Mouse (Mus musculus) urinary bladder, postnatal 25 days (tissue): ENCODE data around the gene Hoxa5.

Source experiments
- DNase-seq: peaks from one replicate; pipeline ENCODE4 v3.0.0; 2022; ENCODE audit warnings: low spot score

The Hoxa5 gene

DNA sequence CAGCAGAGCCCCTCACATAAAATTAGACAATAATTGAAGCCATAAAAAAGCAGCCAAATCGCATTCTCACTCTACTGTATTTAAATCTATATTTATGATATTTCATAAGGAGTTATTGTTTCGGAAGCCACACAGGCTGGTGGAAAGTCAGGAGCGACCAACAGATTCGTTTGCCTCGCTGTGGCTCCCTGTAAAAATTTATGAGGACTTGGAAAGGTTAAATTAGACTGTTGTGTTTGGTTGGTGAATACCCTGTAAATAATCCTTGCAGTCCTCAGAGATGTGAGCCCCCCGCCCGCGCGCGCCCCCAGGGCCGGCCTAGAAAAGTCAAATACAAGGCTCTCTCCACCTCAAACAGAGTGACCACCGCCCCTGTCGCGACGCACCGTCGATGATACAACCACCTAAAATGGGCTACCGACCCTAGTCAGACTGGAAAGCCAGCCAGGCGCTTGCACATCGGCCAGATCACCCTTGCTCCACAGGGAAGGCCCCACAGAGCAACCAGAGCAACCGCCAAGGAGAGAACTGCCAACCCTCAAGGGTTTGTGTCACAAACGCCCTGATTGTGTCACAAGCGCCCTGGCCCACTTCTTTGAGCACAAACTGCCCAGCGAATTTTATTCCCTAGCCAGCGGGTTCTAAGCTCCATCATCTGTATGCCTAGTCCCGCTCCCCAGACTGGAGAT lies 22.3 kb upstream of the Hoxa5 start:
- peak; percentile 48 for DNase-seq

DNA sequence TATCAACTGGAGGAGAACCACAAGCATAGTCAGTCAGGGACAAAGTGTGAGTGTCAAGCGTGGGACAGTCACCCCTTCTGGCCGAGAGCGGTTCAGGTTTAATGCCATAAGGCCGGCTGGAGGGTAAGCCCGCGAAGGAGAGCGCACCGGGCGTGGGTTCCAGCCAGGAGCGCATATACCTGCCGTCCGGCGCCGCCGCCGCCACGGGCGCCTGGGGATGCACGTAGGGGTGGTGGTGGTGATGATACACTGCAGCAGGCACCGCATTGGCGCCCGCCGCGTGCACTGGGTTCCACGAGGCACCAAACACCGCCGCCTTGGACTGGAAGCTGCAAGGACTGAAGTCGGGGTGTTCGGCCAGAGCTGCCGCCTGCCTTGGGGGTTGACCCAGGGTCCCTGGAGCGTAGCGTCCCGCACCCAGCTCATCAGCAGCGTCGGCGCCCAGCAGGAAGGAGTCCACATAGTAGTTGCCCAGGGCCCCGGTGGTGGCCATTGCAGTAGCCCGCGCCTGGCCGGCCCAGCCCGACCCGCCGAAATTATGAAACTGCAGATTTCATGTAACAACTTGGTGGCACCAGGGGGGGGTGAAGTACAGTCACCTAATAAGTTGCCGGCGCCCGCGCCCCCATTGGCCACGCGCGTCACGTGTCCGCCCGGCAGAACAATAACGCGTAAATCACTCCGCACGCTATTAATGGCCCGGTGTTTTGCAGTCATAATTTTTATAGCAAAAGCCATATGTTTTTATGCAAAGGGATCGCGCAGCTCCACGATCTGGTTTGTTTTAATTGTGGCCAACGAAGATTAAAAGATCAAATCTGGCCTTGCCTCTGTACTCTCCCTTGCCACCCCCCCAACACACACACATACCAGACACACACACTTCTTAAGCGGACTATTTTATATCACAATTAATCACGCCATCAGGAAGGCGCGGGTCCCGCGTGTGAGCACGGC lies 21.5 kb upstream of the Hoxa5 start:
- DNase-seq = peak; percentile 81

DNA sequence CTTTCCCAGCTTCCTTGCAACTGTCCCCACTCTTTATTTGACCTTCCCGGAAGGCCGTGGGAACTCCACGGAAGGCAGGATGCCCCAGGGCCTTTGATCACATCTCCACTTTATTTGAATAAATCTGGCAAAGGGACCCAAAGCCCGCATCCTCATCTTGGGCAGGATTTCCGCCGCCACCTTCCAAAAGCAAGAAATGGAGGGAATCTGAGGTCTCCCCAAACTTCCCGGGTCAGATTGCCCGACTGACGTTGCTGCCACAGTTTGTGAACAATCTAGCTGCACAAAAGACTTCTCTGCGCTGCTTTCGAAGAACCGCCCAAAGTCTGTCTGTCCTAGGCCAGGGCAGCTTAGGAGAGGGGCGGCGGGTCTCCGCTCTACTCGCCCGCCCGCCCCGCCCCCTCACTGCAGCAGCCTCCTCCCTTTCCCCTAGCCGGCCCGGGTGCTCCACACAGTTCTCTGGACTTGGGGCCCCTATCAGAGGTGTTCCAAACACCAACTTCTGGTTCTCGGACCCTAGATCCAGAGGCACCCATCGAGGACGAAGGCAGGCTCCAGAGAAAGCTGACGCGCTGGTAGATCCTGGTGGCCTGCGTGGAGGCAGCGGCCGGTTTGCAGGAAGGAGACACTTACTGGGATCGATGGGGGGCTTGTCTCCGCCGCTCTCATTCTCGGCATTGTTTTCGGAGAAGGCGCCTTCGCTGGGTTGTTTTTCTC lies 20.7 kb upstream of the Hoxa5 start:
- DNase-seq = no peak

DNA sequence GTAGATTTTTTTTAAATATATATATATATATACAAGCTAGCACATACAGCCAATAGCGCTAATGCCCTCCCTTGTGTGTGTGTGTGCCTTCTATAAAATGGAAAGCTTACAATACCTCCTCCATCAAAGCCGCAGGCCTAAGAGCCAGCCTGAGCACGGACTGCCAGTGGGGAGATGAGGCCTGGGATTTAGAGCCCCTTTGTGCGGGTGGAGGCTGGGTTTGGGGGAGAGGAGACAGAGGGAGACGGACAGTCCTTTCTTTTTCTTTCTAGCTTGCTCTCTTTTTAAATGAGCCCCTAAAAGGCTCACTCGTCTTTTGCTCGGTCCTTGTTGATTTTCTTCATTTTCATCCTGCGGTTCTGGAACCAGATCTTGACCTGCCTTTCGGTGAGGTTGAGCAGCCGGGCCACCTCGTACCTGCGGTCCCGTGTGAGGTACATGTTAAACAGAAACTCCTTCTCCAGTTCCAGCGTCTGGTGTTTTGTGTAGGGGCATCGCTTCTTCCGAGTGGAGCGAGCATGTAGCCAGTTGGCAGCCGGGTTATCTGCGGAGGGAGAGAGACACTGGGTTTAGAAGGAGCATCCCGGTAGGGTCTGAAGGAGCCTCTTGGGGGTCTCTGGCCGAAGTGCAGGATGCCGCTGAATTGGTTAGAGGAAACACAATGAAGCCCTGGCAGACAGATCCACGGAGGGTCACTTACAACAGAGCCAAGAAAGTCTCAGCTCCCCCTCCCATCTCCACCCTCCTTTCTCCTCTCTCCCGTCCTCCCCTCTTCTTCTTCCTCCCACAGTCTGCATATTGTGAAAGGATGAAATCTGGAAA lies 19.8 kb upstream of the Hoxa5 start:
- no peak for DNase-seq

DNA sequence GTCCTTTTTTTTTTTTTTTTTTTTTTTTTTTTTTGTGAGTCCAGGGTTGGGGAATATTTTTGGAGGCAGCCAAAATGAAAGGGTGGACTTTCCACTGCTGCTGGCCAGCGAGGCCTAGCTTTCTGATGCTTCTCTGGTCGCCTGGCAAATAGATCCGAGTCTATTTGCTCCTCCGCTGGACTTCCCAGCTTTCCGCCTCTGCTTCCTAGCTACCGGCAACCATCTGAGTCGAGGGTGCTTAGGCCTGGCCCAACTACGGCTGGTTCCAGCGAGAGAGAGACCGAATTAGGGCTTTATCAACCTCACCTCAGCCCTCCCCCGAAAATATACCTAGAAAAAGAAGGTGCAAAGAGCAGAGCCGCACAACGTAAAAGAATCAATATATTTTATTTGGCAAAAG lies 18.3 kb upstream of the Hoxa5 start:
- no peak for DNase-seq

DNA sequence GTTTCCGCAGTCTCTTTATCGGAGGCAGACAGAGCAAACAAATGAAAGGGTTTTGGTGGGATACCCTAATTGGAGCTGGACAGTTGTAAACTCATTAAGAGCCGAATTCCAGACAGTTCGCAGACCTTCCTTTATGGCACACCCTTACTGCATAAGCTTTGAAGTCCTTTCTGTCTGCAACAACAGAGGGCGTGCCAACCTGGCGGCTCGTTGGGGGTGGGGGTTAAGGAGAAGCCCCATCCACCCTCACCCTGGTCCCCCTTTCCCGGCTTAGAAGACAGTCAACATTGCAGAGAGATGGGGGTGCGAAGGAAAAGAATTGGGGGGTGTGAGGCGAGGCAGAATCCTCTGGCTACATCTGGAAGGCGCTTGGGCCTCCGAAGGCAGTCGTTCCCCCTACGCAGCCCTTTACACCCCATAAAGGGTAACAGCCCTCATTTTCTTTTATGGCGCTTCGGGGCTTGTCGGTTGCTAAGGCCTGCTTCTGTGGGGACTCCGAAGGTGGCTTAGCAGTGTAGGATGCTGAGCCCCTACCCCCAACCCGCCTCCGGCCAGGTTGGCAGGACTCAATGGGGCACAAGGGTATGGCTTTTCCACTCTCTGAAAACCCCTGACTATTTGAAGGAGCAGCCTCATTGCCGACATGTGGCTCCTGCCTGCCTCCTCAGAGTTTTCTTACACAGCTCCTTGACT lies 17.8 kb upstream of the Hoxa5 start:
- DNase-seq = peak; percentile 51

DNA sequence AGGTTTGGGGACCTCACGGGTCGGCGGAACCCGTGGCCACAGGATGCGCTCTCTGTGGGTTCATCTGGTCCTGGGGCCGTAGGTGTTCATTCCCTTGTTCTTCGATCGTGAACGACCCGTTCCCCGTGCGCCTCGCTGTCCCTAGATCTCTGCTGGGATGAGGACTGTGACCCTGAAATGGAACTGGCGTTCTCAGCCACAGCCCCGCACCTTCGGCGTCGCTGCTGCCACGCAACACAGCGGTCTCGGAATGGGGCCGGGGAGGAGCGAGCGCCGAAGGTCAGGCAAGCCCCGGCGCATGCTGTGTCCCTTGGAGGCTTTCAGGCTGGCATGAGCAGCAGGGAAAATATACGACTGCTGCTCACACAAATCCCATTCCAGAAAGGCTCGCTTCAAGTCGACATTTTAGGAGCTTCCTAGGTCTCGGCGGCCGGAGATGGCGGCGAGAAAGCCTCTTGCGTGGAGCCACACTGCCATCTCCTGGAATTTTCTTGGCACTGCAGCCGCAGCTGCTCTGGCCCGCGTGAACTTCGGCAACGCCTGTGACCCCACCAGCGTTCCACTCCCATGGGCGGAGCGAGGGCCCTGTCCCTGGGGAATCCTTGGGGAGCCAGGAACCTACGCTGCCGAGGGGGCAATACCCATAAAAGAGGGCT lies 17.1 kb upstream of the Hoxa5 start, which contains the start of gene Hoxa7:
Hoxa7 (minus strand) TSS at position 518 of the 656 bp plus-strand sequence.
- DNase-seq = peak; percentile 92

DNA sequence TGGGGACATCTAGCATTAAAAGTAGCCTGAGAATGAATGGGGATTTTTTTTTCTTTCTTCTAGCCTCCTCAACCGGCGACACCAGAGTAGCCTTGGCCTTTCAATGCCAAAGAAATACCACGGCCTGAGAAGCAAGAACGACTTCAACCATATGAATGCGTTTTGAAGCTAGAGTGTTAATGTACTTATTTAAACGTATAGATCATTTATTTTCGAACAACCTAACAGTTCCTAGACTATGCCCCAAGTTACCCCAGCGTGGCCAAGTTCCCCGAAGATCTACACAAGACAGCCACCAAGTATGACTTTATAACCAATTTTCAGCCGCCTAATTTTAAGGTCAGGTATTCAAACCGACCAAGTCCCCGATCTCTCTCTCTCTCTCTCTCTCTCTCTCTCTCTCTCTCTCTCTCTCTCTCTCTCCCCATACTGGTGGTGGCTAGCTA lies 16.5 kb upstream of the Hoxa5 start:
- no peak for DNase-seq

DNA sequence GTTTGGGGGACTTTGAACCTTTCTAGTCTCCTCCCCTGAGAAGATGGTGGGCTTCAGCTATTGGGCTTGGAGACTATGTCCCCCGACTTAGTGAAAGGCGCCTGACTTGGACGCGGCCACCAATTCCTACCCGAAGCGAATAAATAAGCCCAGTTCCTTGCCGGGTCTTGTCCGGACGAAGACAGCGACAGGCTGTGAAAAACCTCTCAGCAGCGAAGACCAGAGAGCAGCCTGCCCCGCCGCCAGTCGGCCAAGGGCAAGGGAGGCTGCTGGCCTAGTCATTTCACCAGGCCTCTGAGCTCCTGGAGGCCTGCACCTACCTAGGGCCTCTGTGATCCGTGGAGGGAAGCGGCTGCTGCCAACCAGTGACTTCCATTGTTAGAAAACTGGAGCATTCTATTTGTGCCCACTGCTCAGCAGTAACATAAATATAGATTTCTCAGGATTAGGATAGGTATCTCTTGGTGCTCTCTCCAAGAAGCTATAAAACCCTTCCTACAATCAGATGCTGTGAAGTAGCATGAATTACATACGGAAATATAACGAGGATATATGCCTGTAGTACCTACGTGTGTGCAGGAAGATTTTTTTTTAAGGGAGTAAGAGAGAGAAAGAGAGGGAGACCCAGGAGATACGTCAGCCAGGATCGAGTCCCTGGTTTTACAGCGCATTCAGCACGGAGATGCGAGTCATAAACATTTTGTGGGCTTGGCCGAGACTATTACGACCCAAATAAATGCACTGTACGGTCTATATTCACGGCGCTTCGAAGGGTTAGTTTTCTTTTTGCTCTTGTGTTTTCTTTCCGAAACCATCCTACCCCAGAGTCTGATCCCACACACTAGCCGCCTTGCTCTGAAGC lies 15.8 kb upstream of the Hoxa5 start:
- DNase-seq = peak; percentile 36

DNA sequence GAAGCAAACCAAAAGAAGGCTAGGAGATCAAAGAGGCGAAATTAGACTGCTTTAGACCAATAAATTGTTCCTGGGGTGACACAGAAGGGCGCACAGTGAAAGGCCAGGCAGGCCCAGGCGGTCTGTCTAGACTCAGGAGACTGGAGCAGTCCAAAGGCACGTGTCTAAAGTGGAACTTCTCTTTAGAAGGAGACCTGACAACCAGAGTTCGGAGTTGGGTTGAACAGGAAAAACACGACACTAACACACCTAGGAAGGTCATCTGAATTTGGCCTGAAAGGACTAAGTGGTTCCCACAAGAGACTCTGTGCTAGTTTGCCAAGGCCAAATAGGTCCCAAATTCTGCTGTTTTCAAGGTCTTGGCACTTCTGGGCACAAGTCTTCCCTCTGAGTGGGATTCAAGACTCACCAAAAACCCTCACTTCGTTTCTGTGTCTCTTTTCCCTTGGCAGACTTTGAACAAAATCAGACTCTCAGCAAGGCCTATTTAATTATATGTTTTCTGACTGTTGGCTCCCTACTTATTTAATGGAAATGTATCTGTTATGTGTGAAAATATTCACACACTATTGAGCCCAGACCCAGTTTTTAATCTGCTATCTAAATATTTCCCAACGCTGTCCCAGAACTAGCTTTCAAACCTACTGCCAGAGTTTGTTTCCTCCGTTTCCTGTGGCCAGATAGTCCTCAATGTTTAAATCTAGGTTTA lies 15.0 kb upstream of the Hoxa5 start:
- DNase-seq = no peak

DNA sequence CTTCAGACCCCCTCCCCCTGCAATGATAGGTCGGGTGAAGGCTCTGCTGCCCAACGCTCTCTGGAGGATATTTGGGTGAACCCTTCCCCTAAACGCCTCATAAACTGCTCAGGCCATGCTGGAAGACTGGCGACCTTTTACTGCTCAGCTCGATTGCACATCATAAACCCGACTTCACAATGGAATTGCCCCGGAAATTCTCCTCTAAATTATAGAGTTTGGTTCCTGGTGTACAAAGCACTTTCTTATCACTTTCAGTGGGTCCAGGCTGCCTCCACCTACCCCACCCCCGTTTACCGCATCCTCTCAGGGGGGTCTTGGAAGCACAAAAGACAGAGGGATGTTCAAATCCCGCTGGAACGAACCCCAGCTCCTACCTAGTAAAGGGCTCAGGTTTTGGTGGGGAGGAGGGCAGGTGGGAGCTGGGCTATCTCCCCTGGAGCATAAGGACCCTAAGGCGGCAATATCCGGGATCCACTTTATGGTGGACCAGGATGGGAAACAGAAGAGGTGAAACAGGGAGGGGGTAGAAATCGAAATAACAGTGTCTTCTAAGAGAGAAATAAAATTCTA lies 14.3 kb upstream of the Hoxa5 start:
- DNase-seq = peak; percentile 18

DNA sequence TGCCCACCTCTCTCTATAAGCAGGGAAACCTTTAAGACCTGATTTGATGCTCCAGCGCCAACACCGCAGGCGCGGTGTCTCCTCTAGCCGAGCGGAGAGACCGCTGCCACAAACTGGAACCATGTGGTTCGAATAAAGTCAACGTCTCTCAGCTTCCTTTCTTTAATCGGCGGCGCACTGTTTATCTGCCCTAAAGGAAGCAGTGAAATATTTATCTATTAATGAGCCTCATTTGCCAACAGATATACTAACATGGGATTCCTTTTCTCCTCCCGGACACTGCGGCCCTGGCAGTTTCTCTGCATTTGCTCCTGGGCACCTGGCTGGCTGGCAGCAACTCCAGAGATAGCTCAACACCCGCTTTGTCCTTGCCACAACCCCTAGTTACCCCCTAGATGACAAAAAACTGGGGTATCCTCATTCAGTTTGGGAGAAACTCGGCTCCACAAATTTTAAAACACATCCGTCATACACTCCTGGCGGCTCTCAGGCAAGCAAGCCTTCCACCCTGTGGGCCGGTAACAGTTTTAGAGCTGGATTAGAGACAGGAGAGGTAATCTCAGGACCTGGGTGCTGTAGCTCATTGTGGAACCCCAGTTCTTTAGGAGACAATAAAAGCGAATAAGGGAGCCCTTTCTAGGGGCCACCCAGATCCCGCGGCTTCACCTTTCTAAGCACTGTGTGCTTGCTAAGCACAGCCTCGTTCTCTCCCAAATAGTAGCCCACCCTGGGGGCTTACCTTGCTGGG lies 13.7 kb upstream of the Hoxa5 start:
- peak; percentile 31 for DNase-seq

DNA sequence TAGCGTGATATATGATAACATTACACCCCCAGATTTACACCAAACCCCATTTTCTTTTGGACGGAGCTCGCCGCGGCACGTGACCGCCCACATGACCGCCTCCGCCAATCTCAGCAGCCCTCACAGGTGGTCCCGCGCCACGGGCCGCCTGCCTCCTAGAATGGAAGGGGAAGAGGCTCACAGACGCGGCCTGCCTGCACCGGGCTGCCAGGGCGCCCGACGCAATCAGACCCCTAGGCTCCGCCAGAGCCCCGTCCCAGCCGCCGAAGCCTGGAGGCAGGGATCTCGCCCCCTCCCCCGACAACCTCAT lies 13.0 kb upstream of the Hoxa5 start:
- peak; percentile 76 for DNase-seq

DNA sequence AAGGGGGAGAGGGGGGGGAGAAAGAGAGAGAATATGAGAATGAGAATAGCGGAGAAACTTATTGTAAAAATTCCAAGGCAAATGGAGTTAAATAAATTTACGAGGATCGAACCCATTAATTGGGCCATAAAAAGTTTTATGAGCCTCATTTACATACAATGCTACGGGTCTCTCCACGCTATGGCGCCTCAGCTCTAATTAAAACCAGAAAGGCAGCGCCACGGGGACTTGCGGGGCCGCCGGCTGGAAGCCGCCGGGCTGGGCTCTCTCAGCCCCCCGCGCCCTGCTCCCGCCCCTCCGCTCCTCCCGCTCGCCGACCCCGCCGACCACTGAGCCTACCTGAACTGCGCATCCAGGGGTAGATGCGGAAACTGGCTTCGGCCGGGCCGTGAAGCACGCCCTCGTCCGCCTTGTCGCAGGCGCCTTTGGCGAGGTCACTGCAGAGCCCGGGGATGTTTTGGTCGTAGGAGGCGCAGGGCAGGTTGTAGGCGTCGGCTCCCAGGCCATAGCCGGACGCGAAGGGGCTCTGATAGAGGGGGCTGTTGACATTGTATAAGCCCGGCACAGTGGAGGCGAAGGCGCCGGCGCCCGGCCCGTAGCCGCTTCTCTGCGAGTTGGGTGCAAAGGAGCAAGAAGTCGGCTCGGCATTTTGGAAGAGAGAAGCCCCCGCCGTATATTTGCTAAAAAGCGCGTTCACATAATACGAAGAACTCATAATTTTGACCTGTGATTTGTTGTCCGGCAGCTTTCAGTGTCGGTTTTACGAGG lies 12.5 kb upstream of the Hoxa5 start:
- DNase-seq = peak; percentile 48

DNA sequence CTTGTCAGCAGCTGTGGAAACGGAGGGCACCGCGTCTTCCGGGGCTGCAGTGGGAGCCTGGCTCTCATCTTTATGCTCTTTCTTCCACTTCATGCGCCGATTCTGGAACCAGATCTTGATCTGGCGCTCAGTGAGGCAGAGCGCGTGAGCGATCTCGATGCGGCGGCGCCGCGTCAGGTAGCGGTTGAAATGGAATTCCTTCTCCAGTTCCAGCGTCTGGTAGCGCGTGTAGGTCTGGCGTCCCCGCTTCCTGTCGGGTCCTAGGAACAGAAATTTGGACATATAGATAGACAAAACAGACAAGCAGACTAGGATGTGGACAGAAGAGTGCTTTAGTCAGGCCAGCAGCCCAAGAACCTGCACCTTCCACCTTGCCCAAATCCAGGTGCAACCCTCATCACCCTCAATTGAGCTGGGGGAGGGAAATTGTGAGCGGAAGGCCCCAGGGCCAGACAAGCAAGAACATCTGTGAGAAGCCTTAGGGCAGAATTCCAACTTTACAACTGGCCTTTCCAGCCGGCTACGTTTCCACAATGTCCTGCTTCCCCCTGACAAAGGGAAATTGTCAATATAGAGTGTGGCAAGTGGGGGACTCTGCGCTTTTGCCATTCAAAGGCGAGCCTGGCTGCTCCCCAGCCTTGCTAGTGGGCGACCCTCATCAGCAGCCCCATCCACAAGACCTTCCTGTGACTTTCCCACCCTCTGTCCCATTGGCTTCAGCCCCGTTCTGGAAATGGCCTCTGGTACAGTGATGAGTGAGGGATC lies 11.6 kb upstream of the Hoxa5 start:
- DNase-seq = peak; percentile 28

DNA sequence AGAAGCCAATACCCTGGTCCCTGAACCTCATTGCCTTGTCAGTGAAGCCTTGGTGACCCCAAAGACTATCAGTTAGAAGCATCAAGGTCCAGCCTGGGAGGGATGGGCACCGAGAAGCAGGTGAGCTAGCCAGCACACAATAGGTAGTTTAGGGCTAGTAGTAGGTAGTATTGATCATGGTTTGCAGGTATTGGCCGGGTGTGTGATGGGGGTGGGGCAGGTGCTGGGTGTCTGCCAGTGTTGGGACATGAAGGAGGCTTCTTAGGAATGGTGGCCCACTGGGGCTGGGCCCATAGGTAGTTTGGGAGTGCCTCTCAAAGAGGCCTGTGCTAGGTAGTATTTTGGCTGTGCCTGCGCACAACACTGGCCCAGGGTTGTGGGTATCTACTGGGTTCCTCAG lies 10.7 kb upstream of the Hoxa5 start:
- DNase-seq = no peak
